Mouse (Mus musculus) T-cell, adult 66 days (primary cell): ENCODE data around the gene Gm26965. TPM values are rescaled to one million over a fixed set of nuclear protein-coding genes. Genes with fewer than 3 reads are reported as not detected.

Experiments used
- total RNA-seq, 2 experiments: library from RNA; stranded (reverse); gene quantifications; 3 replicates in 1 of 2; 4 replicates in 1 of 2; pipeline ENCODE4 v1.2.4; 2023

The Gm26965 gene
- total RNA-seq, result not detected

GRCm38 (mm10) chr13:67525753-67526410 is at the start of gene Gm26965, which contains the start of gene Zfp87:
TSS of gene Gm26965 (minus strand) at chr13:67526151.
TSS of gene Zfp87 (minus strand) at chr13:67526177.

GRCm38 (mm10) chr13:67553730-67554129 is 27.8 kb upstream of the Gm26965 start, which contains the start of gene Zfp748:
TSS of gene Zfp748 (minus strand) at chr13:67553830.

GRCm38 (mm10) chr13:67500084-67500719 is 25.7 kb downstream of the Gm26965 start, which contains the start of gene Zfp58:
TSS of gene Zfp58 (minus strand) at chr13:67500555.

GRCm38 (mm10) chr13:67483625-67484423 is 42.1 kb downstream of the Gm26965 start, which contains the start of gene Zfp874b:
TSS of gene Zfp874b (minus strand) at chr13:67484258.

GRCm38 (mm10) chr13:67451172-67452020 is 74.6 kb downstream of the Gm26965 start, which contains the start of gene Zfp874a:
TSS of gene Zfp874a (minus strand) at chr13:67451624.

Other genes with a start within 250 kb of the Gm26965 start
- gene Zfp458, start 247.7 kb downstream of the Gm26965 start, total RNA-seq, result 1 to 10 TPM; 2.8 to 5.4 TPM
- gene Zfp457, start 219.7 kb downstream of the Gm26965 start, total RNA-seq, result 1 to 10 TPM; 2.9 to 5.3 TPM
- gene Zfp595, start 193.6 kb downstream of the Gm26965 start, total RNA-seq, result 10 to 100 TPM; 16.4 to 18.8 TPM
- 1 to 10 TPM; 4.1 to 6.4 TPM for gene Gm28044, start 165.6 kb downstream of the Gm26965 start, total RNA-seq
- 10 to 100 TPM in 1 of 2 experiments, 1 to 10 TPM in 1; 8.2 to 10.7 TPM for gene Zfp953, start 165.5 kb downstream of the Gm26965 start, total RNA-seq
- 1 to 10 TPM in 1 of 2 experiments, not detected in 1; 2.4 TPM for gene Gm28041, start 150.4 kb downstream of the Gm26965 start, total RNA-seq
- gene Zfp456, start 150.3 kb downstream of the Gm26965 start, total RNA-seq, result 10 to 100 TPM in 1 of 2 experiments, 1 to 10 TPM in 1; 7.7 to 12.5 TPM
- gene Zfp429, start 126.3 kb downstream of the Gm26965 start, total RNA-seq, result 10 to 100 TPM; 10.1 to 12.5 TPM
- 1 to 10 TPM; 3.1 to 3.3 TPM for gene Zfp459, start 104.7 kb downstream of the Gm26965 start, total RNA-seq
- 10 to 100 TPM; 12.4 to 14.4 TPM for gene Zfp874a, start 74.5 kb downstream of the Gm26965 start, total RNA-seq
- 10 to 100 TPM; 17.1 to 18.3 TPM for gene Zfp874b, start 41.9 kb downstream of the Gm26965 start, total RNA-seq
- 10 to 100 TPM; 12.6 to 13.9 TPM for gene Zfp58, start 25.6 kb downstream of the Gm26965 start, total RNA-seq
- gene Zfp87, start within 50 bp of the Gm26965 start, total RNA-seq, result 10 to 100 TPM; 23.3 to 25.2 TPM
- gene Zfp748, start 27.7 kb upstream of the Gm26965 start, total RNA-seq, result 1 to 10 TPM; 8.6 to 9.3 TPM
- 10 to 100 TPM; 15.6 to 15.8 TPM for gene Zfp729b, start 83.6 kb upstream of the Gm26965 start, total RNA-seq
- gene Gm49345, start 111.6 kb upstream of the Gm26965 start, total RNA-seq, result 1 to 10 TPM; 3.3 to 8.8 TPM
- 10 to 100 TPM; 12.3 to 15.7 TPM for gene Zfp729a, start 111.6 kb upstream of the Gm26965 start, total RNA-seq
- 10 to 100 TPM; 14.2 to 16.6 TPM for gene Zfp738, start 160.9 kb upstream of the Gm26965 start, total RNA-seq
- 10 to 100 TPM in 1 of 2 experiments, 1 to 10 TPM in 1; 9.3 to 17.4 TPM for gene Zfp65, start 203.0 kb upstream of the Gm26965 start, total RNA-seq
- gene Zfp85, start 229.1 kb upstream of the Gm26965 start, total RNA-seq, result 1 to 10 TPM; 4.9 to 5.0 TPM